Mouse (Mus musculus) heart, postnatal 0 days (tissue): ENCODE measurements around the gene Zfp82. TPM values are rescaled to one million over a fixed set of nuclear protein-coding genes. Genes with fewer than 3 reads are reported as not detected.

Source experiments
- ATAC-seq: fragments of 200-750 bp; cut with Nextera tagmentation; 2 replicates; pipeline ENCODE4 v1.8.0; 2017; ENCODE audit warnings: low read depth, moderate number of reproducible peaks, moderate library complexity; ENCODE audit not compliant: insufficient read depth
- DNase-seq: peaks from one replicate; pipeline ENCODE4 v3.0.0-alpha.2; 2016; ENCODE audit warnings: low spot score
- H3K27ac ChIP-seq: fragments of 300-500 bp; sonication (generic); 2 replicates; pipeline ENCODE4 v1.5.1; 2014; ENCODE audit warnings: low read depth, mild to moderate bottlenecking
- H3K27me3 ChIP-seq: fragments of 300-500 bp; sonication (generic); 2 replicates; pipeline ENCODE4 v1.6.1; 2014; ENCODE audit warnings: low read length, mixed read lengths; ENCODE audit not compliant: control insufficient read depth, insufficient read depth
- H3K36me3 ChIP-seq: fragments of 300-500 bp; sonication (generic); replicated peaks from 2 replicates; pipeline ENCODE4 v1.6.1; 2014; ENCODE audit warnings: low read length, mixed read lengths; ENCODE audit not compliant: control insufficient read depth, insufficient read depth
- H3K4me1 ChIP-seq: fragments of 300-500 bp; sonication (generic); 2 replicates; pipeline ENCODE4 v1.6.1; 2014; ENCODE audit warnings: antibody characterized with exemption; ENCODE audit not compliant: control insufficient read depth, insufficient read depth
- H3K4me2 ChIP-seq: fragments of 300-500 bp; sonication (generic); 2 replicates; pipeline ENCODE4 v1.6.1; 2014; ENCODE audit warnings: low read depth, mild to moderate bottlenecking, low read length, moderate library complexity
- H3K4me3 ChIP-seq: fragments of 300-500 bp; sonication (generic); 2 replicates; pipeline ENCODE4 v1.5.1; 2014; ENCODE audit warnings: low read depth, low read length
- H3K9ac ChIP-seq: fragments of 300-500 bp; sonication (generic); replicated peaks from 2 replicates; pipeline ENCODE4 v1.6.1; 2014; ENCODE audit warnings: low read depth, low read length, mixed read lengths
- H3K9me3 ChIP-seq: fragments of 300-500 bp; sonication (generic); replicated peaks from 2 replicates; pipeline ENCODE4 v1.6.1; 2016; ENCODE audit warnings: low read length; ENCODE audit not compliant: control insufficient read depth
- CTCF ChIP-seq: IDR thresholded peaks from 2 replicates; pipeline ENCODE4 v1.5.1; 2016; ENCODE audit warnings: antibody characterized with exemption, control low read depth, low read depth
- EP300 ChIP-seq: IDR thresholded peaks from 2 replicates; pipeline ENCODE4 v1.6.1; 2016; ENCODE audit warnings: antibody characterized with exemption, low read depth
- WGBS: fragments of 180-500 bp; shearing (Covaris S2); extraction: QIAGEN DNeasy Blood & Tissue Kit; methylation state at CpG from one replicate; pipeline ENCODE4 v1.1.7; 2014; 5-methylcytosine and 5-hydroxymethylcytosine counted together
- polyA plus RNA-seq: library from polyadenylated mRNA; unstranded; fragments of >200 nt; fragmentation: Nextera tagmentation; extraction: Ambion mirVana; gene quantifications from 2 replicates; pipeline ENCODE4 v1.2.1, GENCODE M21; 2015
- total RNA-seq: library from RNA; depleted of rRNA; stranded (reverse); fragments of >200 nt; gene quantifications from 2 replicates; pipeline ENCODE4 v1.2.3, GENCODE M21; 2014; ENCODE audit warnings: low replicate concordance

The Zfp82 gene
- total and polyA plus RNA-seq, 2 experiments from 2014 or later = 0.08 to 1.9 TPM

DNA sequence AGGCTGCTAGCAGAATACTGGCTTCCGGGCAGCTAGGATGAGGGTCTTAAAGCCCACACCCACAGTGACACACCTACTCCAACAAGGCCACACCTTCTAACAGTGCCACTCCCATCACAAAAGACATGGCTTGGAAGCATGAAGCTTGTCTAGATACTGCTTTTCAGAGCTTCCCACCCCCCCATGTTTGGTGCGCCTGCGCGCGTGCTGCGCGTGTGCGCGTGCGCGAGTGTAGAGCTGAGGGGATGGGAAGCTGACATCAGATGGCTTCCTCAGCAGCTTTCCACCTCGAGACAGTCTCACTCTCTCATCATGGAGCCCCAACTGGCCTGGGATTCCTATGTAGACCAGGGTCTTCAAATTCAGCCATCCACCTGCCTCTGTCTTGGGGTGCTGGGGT is 38.4 kb downstream of the Zfp82 start:
- Histone ChIP-seq H3K4me2 (no peak overlapping the region), H3K9me3 (no peaks in the 10 kb centered on the region), H3K36me3 (peaks cover 20% of the 10 kb centered on the region), H3K27ac (no peak overlapping the region), H3K4me1 (no peaks in the 10 kb centered on the region), H3K9ac (no peak overlapping the region), H3K27me3 (no peaks in the 10 kb centered on the region), H3K4me3 (no peak overlapping the region)
- no peak for DNase-seq
- 87% methylated on average over 12 of the region's 12 CpGs for WGBS
- TF ChIP-seq EP300 = no peak
- ATAC-seq = no peak

DNA sequence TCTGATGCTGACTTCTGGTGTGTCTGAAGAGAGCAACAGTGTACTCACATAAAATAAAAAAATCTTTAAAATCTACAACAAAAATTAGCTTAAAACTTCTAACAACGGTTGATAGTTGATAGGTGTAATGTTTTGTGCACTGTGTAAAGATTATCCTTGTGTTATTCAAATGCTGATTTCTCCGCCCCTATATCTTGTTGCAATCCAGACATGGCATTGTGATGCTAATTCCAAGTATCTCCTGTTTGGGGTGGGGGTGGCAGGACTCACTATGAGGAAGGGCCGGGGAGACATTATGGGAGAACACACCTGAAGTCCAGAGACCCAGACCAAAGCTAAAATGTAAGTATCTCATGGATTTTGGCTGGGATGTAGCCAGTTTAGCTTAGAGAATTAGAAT is 41.3 kb downstream of the Zfp82 start:
- no peaks in the 10 kb centered on the region for H3K27me3 ChIP-seq
- H3K4me2 ChIP-seq = no peak overlapping the region
- no peaks in the 10 kb centered on the region for H3K4me1 ChIP-seq
- DNase-seq = no peak
- H3K27ac ChIP-seq = no peak overlapping the region
- no peak overlapping the region for H3K4me3 ChIP-seq
- H3K9me3 ChIP-seq = no peaks in the 10 kb centered on the region
- H3K36me3 ChIP-seq = peaks cover 11% of the 10 kb centered on the region
- no peak for ATAC-seq
- TF ChIP-seq CTCF = no peak
- no peak for TF ChIP-seq EP300
- WGBS = 80% methylated on average over 3 of the region's 3 CpGs
- no peak overlapping the region for H3K9ac ChIP-seq

- Histone ChIP-seq H3K4me3 (no peak overlapping the region), H3K4me1 (no peaks in the 10 kb centered on the region), H3K4me2 (no peak overlapping the region), H3K27ac (no peak overlapping the region), H3K27me3 (no peaks in the 10 kb centered on the region), H3K36me3 (peaks cover 17% of the 10 kb centered on the region), H3K9ac (no peak overlapping the region), H3K9me3 (no peaks in the 10 kb centered on the region)
- ATAC-seq (no peak), DNase-seq (no peak)
- 26% methylated on average over 6 of the region's 6 CpGs for WGBS
- TF ChIP-seq CTCF (no peak), EP300 (no peak)
Observed at GRCm38 (mm10) chr7:30030677-30031076, 42.0 kb downstream of the Zfp82 start.

GRCm38 (mm10) chr7:30028572-30028971 is 44.1 kb downstream of the Zfp82 start:
- TF ChIP-seq CTCF (no peak), EP300 (no peak)
- Histone ChIP-seq H3K27me3 (no peaks in the 10 kb centered on the region), H3K9ac (no peak overlapping the region), H3K4me1 (no peaks in the 10 kb centered on the region), H3K36me3 (peaks cover 30% of the 10 kb centered on the region), H3K27ac (no peak overlapping the region), H3K9me3 (no peaks in the 10 kb centered on the region), H3K4me3 (no peak overlapping the region), H3K4me2 (no peak overlapping the region)
- no peak for DNase-seq
- 81% methylated on average over 3 of the region's 3 CpGs for WGBS
- ATAC-seq = no peak

DNA sequence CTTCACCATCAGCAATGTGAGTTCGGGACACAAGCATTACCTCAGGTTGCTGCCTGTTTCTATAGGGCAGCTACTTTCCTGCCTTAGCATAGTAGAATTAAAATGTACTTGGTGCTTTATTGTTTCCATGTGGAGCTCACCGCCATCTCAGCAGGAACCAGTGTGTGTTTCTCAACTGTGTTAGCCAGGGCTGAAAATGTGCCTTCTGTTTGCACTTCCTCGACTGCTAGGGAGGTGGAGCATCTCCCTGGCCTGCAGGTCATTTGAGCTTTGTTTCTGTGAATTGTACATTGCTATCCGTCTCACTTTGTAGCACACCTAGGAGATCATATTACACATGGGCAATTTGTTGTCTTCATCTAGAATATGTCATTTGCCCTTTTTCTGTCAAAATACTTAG is 45.4 kb downstream of the Zfp82 start:
- Histone ChIP-seq H3K9me3 (no peaks in the 10 kb centered on the region), H3K4me1 (no peaks in the 10 kb centered on the region), H3K4me3 (no peak overlapping the region), H3K9ac (no peak overlapping the region), H3K36me3 (peaks cover 42% of the 10 kb centered on the region), H3K27me3 (no peaks in the 10 kb centered on the region), H3K4me2 (no peak overlapping the region), H3K27ac (no peak overlapping the region)
- TF ChIP-seq CTCF = no peak
- no peak for TF ChIP-seq EP300
- no peak for ATAC-seq
- no peak for DNase-seq
- WGBS = 73% methylated on average over 4 of the region's 4 CpGs

DNA sequence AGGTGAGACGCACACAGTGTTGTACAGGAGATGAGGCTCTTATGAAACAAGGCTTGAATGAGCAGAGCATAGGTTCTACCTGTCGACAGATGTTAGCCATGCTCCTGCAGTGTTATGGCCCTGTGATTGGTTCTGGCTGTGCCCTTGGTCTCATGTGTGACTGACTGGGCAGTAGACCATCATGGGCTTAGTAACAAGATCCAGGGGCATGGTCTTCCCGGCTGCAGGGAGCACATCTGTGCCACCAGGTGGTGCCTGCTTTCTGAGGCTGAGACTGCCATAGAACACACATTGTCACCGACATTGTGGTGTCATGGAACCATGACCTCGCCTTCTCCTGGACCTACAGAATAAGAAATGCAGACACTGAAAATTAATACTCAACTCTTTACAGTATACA is 47.3 kb downstream of the Zfp82 start:
- H3K4me1 ChIP-seq = no peaks in the 10 kb centered on the region
- 65% methylated on average over 5 of the region's 5 CpGs for whole genome bisulfite sequencing
- TF ChIP-seq CTCF = peak; percentile 41
- no peak for TF ChIP-seq EP300
- H3K4me2 ChIP-seq = no peak overlapping the region
- H3K36me3 ChIP-seq = peaks cover 56% of the 10 kb centered on the region
- no peak overlapping the region for H3K9ac ChIP-seq
- no peak overlapping the region for H3K4me3 ChIP-seq
- H3K27me3 ChIP-seq = no peaks in the 10 kb centered on the region
- no peak overlapping the region for H3K27ac ChIP-seq
- no peak for ATAC-seq
- H3K9me3 ChIP-seq = no peaks in the 10 kb centered on the region
- no peak for DNase-seq
